Mouse (Mus musculus): ENCODE measurements at regions not wholly inside any gene's neighbourhood (a gene's known extent, or its start where the extent isn't known, plus 50 kb on each side); places are given as distances from the start of the nearest gene placed in this dataset.

- TF ChIP-seq CTCF (conservative IDR thresholded peaks at IDR 0.05; ENCODE audit: insufficient read depth, insufficient read length, low read depth, low read length) (no peak), POLR2A (IDR thresholded peaks at IDR 0.05; ENCODE audit: low read depth, low read length) (no peak)
Measured at GRCm38 (mm10) chr9:51523471-51523870, 194.8 kb upstream of the 1810046K07Rik start.
